Mouse (Mus musculus) ovary, adult 2 months (tissue): ENCODE results near the gene Ccdc121. TPM values are rescaled to one million over a fixed set of nuclear protein-coding genes. Genes with fewer than 3 reads are reported as not detected.

ENCODE experiments used
- polyA plus RNA-seq: library from polyadenylated mRNA; depleted of rRNA; stranded (reverse); fragments of >200 nt; gene quantifications from 2 replicates; pipeline ENCODE4 v1.2.3, GENCODE M21; 2012; rRNA removed

Ccdc121 gene
- 0.74 and 0.98 TPM in 2 replicates for polyA plus RNA-seq

GRCm38 (mm10) chr1:181511307-181511706 is at the start of gene Ccdc121:
Gene Ccdc121, minus strand, starts transcription at chr1:181511451.

Other genes starting within 250 kb of the Ccdc121 start
- gene Cnih3, start 158.8 kb downstream of the Ccdc121 start, polyA plus RNA-seq: 0.08 and 0.09 TPM in 2 replicates
- gene Dnah14, start 65.1 kb upstream of the Ccdc121 start, polyA plus RNA-seq: 0.45 and 2.3 TPM in 2 replicates